Mouse (Mus musculus) intestine, postnatal 0 days (tissue): Measurements from ENCODE around the gene Rac2. TPM values are rescaled to one million over a fixed set of nuclear protein-coding genes. Genes with fewer than 3 reads are reported as not detected.

Experiments
- ATAC-seq: fragments of 200-750 bp; cut with Nextera tagmentation; 2 replicates; pipeline ENCODE4 v1.8.0; 2017; ENCODE audit warnings: mild to moderate bottlenecking, moderate TSS enrichment, moderate library complexity
- H3K27ac ChIP-seq: fragments of 300-500 bp; sonication (generic); 2 replicates; pipeline ENCODE4 v1.5.1; 2014; ENCODE audit warnings: mild to moderate bottlenecking, low read depth, low read length, moderate library complexity
- H3K27me3 ChIP-seq: fragments of 300-500 bp; sonication (generic); replicated peaks from 2 replicates; pipeline ENCODE4 v1.6.1; 2014; ENCODE audit warnings: low read length, mixed read lengths; ENCODE audit not compliant: control insufficient read depth, insufficient read depth
- H3K36me3 ChIP-seq: fragments of 300-500 bp; sonication (generic); 2 replicates; pipeline ENCODE4 v1.6.1; 2014; ENCODE audit warnings: mild to moderate bottlenecking, moderate library complexity; ENCODE audit not compliant: control insufficient read depth, insufficient read depth
- H3K4me1 ChIP-seq: fragments of 300-500 bp; sonication (generic); replicated peaks from 2 replicates; pipeline ENCODE4 v1.6.1; 2014; ENCODE audit warnings: antibody characterized with exemption, low read length, mixed read lengths; ENCODE audit not compliant: control insufficient read depth, insufficient read depth
- H3K4me2 ChIP-seq: fragments of 300-500 bp; sonication (generic); replicated peaks from 2 replicates; pipeline ENCODE4 v1.6.1; 2014; ENCODE audit warnings: low read depth, mild to moderate bottlenecking, moderate library complexity
- H3K4me3 ChIP-seq: fragments of 300-500 bp; sonication (generic); 2 replicates; pipeline ENCODE4 v1.5.1; 2014; ENCODE audit warnings: low read depth, low read length
- H3K9ac ChIP-seq: fragments of 300-500 bp; sonication (generic); 2 replicates; pipeline ENCODE4 v1.6.1; 2014; ENCODE audit warnings: mild to moderate bottlenecking, low read depth, low read length
- H3K9me3 ChIP-seq: fragments of 300-500 bp; sonication (generic); 2 replicates; pipeline ENCODE4 v1.6.1; 2016; ENCODE audit warnings: mixed run types; ENCODE audit not compliant: control insufficient read depth
- CTCF ChIP-seq: sonication (generic); IDR thresholded peaks from 2 replicates; pipeline ENCODE4 v1.5.1; 2016; ENCODE audit warnings: low read depth, mild to moderate bottlenecking, control low read depth, antibody characterized with exemption, moderate library complexity
- whole genome bisulfite sequencing: fragments of 180-500 bp; shearing (Covaris S2); extraction: QIAGEN DNeasy Blood & Tissue Kit; methylation state at CpG from one replicate; pipeline ENCODE4 v1.1.7; 2014; 5-methylcytosine and 5-hydroxymethylcytosine counted together
- polyA plus RNA-seq: library from polyadenylated mRNA; unstranded; fragments of >200 nt; fragmentation: Nextera tagmentation; extraction: Ambion mirVana; gene quantifications from 2 replicates; pipeline ENCODE4 v1.2.1, GENCODE M21; 2015

Rac2 gene
- polyA plus RNA-seq, 1 experiment from 2014 or later = 9.9 TPM

GRCm38 (mm10) chr15:78554545-78555313, 17.9 kb downstream of the Rac2 start:
- Histone ChIP-seq H3K27me3 (no peaks in the 10 kb centered on the region), H3K9ac (no peak overlapping the region), H3K4me3 (no peak overlapping the region), H3K27ac (no peak overlapping the region), H3K4me1 (no peaks in the 10 kb centered on the region), H3K4me2 (no peak overlapping the region), H3K36me3 (no peaks in the 10 kb centered on the region), H3K9me3 (peaks cover 9% of the 10 kb centered on the region; the same call in 1 of the 2 replicates)
- peak; percentile 37 for TF ChIP-seq CTCF
- WGBS = 63% methylated on average over 25 of the region's 25 CpGs
- ATAC-seq = no peak

- Histone ChIP-seq H3K4me3 (no peak overlapping the region), H3K27ac (no peak overlapping the region), H3K27me3 (peaks cover 9% of the 10 kb centered on the region; the same call in 1 of the 2 replicates), H3K36me3 (no peaks in the 10 kb centered on the region), H3K4me1 (no peaks in the 10 kb centered on the region), H3K4me2 (no peak overlapping the region), H3K9ac (no peak overlapping the region), H3K9me3 (peaks cover 9% of the 10 kb centered on the region; the same call in 1 of the 2 replicates)
- ATAC-seq = peak; percentile 25; the same call in 1 of the 2 replicates
- 61% methylated on average over 4 of the region's 4 CpGs for WGBS
- 0 out of 2 replicates have a peak, but pooled peaks have one; percentile 13 for TF ChIP-seq CTCF
Observed at GRCm38 (mm10) chr15:78549189-78549734, 23.3 kb downstream of the Rac2 start.

GRCm38 (mm10) chr15:78548711-78549110, 23.9 kb downstream of the Rac2 start:
- WGBS = 58% methylated on average over 8 of the region's 8 CpGs
- Histone ChIP-seq H3K9me3 (peaks cover 9% of the 10 kb centered on the region; the same call in 1 of the 2 replicates), H3K4me1 (no peaks in the 10 kb centered on the region), H3K36me3 (no peaks in the 10 kb centered on the region), H3K27me3 (peaks cover 11% of the 10 kb centered on the region; the same call in 1 of the 2 replicates), H3K4me2 (no peak overlapping the region), H3K4me3 (no peak overlapping the region), H3K27ac (no peak overlapping the region), H3K9ac (no peak overlapping the region)
- no peak for ATAC-seq
- TF ChIP-seq CTCF = no peak

GRCm38 (mm10) chr15:78548336-78548665, 24.3 kb downstream of the Rac2 start:
- 27% methylated on average over 3 of the region's 3 CpGs for WGBS
- no peak for TF ChIP-seq CTCF
- no peak overlapping the region for H3K4me3 ChIP-seq
- no peaks in the 10 kb centered on the region for H3K36me3 ChIP-seq
- H3K4me1 ChIP-seq = no peaks in the 10 kb centered on the region
- H3K9ac ChIP-seq = no peak overlapping the region
- H3K27ac ChIP-seq = no peak overlapping the region
- H3K9me3 ChIP-seq = peaks cover 9% of the 10 kb centered on the region; the same call in 1 of the 2 replicates
- H3K4me2 ChIP-seq = no peak overlapping the region
- H3K27me3 ChIP-seq = peaks cover 11% of the 10 kb centered on the region; the same call in 1 of the 2 replicates
- ATAC-seq = peak; percentile 62

GRCm38 (mm10) chr15:78547415-78548335, 24.9 kb downstream of the Rac2 start:
- no peaks in the 10 kb centered on the region for H3K4me1 ChIP-seq
- H3K36me3 ChIP-seq = no peaks in the 10 kb centered on the region
- H3K9me3 ChIP-seq = peaks cover 9% of the 10 kb centered on the region; the same call in 1 of the 2 replicates
- no peak overlapping the region for H3K4me3 ChIP-seq
- peak; percentile 72 for TF ChIP-seq CTCF
- H3K9ac ChIP-seq = no peak overlapping the region
- H3K4me2 ChIP-seq = no peak overlapping the region
- no peak overlapping the region for H3K27ac ChIP-seq
- no peak for ATAC-seq
- H3K27me3 ChIP-seq = peaks cover 11% of the 10 kb centered on the region; the same call in 1 of the 2 replicates
- WGBS = 39% methylated on average over 5 of the region's 5 CpGs

GRCm38 (mm10) chr15:78546060-78546459, 26.5 kb downstream of the Rac2 start:
- TF ChIP-seq CTCF = no peak
- H3K9me3 ChIP-seq = peaks cover 4% of the 10 kb centered on the region; the same call in 1 of the 2 replicates
- no peaks in the 10 kb centered on the region for H3K36me3 ChIP-seq
- no peak overlapping the region for H3K4me2 ChIP-seq
- H3K9ac ChIP-seq = no peak overlapping the region
- 71% methylated on average over 4 of the region's 4 CpGs for WGBS
- H3K4me1 ChIP-seq = no peaks in the 10 kb centered on the region
- H3K27ac ChIP-seq = no peak overlapping the region
- no peak overlapping the region for H3K4me3 ChIP-seq
- H3K27me3 ChIP-seq = peaks cover 11% of the 10 kb centered on the region; the same call in 1 of the 2 replicates
- no peak for ATAC-seq
